Mouse (Mus musculus) embryonic facial prominence, embryonic 14.5 days (tissue): ENCODE measurements around the gene Hoxa10. TPM values are rescaled to one million over a fixed set of nuclear protein-coding genes. Genes with fewer than 3 reads are reported as not detected.
A peak's percentile ranks its signal among the peaks of the same experiment; 100 is the strongest.

Experiments
- ATAC-seq: fragments of 200-750 bp; cut with Nextera tagmentation; 2 replicates; pipeline ENCODE4 v1.8.0; 2017; ENCODE audit warnings: low read depth, moderate number of reproducible peaks, moderate TSS enrichment
- DNase-seq: peaks from one replicate; pipeline ENCODE4 v3.0.0-alpha.2; 2015; ENCODE audit warnings: low spot score
- H3K27ac ChIP-seq: fragments of 300-500 bp; sonication (generic); replicated peaks from 2 replicates; pipeline ENCODE4 v1.5.1; 2014; ENCODE audit warnings: low read depth, mild to moderate bottlenecking, low read length, moderate library complexity
- H3K27me3 ChIP-seq: fragments of 300-500 bp; sonication (generic); replicated peaks from 2 replicates; pipeline ENCODE4 v1.6.1; 2014; ENCODE audit warnings: low read length; ENCODE audit not compliant: control insufficient read depth, insufficient read depth
- H3K36me3 ChIP-seq: fragments of 300-500 bp; sonication (generic); 2 replicates; pipeline ENCODE4 v1.6.1; 2014; ENCODE audit warnings: low read length, mixed read lengths; ENCODE audit not compliant: control insufficient read depth, insufficient read depth
- H3K4me1 ChIP-seq: fragments of 300-500 bp; sonication (generic); 2 replicates; pipeline ENCODE4 v1.6.1; 2014; ENCODE audit warnings: antibody characterized with exemption, low read length; ENCODE audit not compliant: control insufficient read depth, insufficient read depth
- H3K4me2 ChIP-seq: fragments of 300-500 bp; sonication (generic); 2 replicates; pipeline ENCODE4 v1.6.1; 2014; ENCODE audit warnings: low read depth, mild to moderate bottlenecking, low read length, moderate library complexity, mixed read lengths
- H3K4me3 ChIP-seq: fragments of 300-500 bp; sonication (generic); 2 replicates; pipeline ENCODE4 v1.5.1; 2014; ENCODE audit warnings: low read depth, mild to moderate bottlenecking, low read length
- H3K9ac ChIP-seq: fragments of 300-500 bp; sonication (generic); 2 replicates; pipeline ENCODE4 v1.6.1; 2014; ENCODE audit warnings: low read depth, mild to moderate bottlenecking, low read length, moderate library complexity, mixed read lengths
- H3K9me3 ChIP-seq: fragments of 300-500 bp; sonication (generic); 2 replicates; pipeline ENCODE4 v1.6.1; 2016; ENCODE audit warnings: low read length; ENCODE audit not compliant: control insufficient read depth
- WGBS: fragments of 180-500 bp; shearing (Covaris S2); extraction: QIAGEN DNeasy Blood & Tissue Kit; methylation state at CpG from one replicate; pipeline ENCODE4 v1.1.7; 2014; 5-methylcytosine and 5-hydroxymethylcytosine counted together
- polyA plus RNA-seq: library from polyadenylated mRNA; unstranded; fragments of >200 nt; fragmentation: Nextera tagmentation; extraction: Ambion mirVana; gene quantifications from 2 replicates; pipeline ENCODE4 v1.2.1, GENCODE M21; 2014

The Hoxa10 gene
- polyA plus RNA-seq, 1 experiment from 2014 or later = not detected

DNA sequence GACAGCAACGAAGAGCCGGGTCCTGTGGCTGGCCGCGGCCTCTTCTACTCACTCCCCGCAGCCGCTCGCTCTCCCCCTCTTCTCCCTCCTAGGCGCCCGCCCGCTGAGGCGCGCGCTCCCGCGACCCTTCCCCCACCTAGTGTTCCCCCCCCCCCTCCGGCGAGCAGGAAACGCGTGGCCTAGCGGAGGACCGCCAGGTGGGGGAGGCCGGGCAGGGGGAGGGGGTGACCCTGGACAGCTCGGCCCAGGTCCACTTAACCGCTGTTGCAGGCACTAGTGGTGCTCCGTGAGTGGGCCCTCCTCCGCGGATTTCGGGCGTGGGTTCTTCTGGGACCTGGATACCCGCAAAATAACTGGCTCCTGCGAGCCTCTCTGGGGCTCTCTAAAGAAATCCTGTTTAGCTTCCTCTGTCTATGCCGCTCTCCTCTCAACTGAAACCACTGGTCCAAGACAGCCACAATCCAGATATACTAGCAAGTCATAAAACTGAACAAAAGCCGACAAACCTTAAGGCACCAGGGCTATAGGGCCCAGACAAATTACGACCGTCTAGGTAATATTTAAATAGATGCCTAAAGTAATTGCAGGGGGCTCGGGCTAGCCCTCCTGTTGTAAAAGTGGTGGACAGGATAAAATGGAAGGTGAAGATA is 10.0 kb downstream of the Hoxa10 start, which contains the start of gene Hoxa9:
TSS of gene Hoxa9 (minus strand) at position 574 of the 650 bp plus-strand sequence.
- Histone ChIP-seq H3K4me3 (no peak within 1 kb of the TSS), H3K27ac (no peak within 1 kb of the TSS), H3K4me2 (no peak within 1 kb of the TSS), H3K4me1 (no peaks in the 10 kb centered on the region), H3K27me3 (peaks cover 98% of the 10 kb centered on the region), H3K9ac (no peak within 1 kb of the TSS), H3K36me3 (no peaks in the 10 kb centered on the region), H3K9me3 (no peaks in the 10 kb centered on the region)
- WGBS = 1% methylated on average over 22 of the region's 36 CpGs
- ATAC-seq (no peak), DNase-seq (no peak)

DNA sequence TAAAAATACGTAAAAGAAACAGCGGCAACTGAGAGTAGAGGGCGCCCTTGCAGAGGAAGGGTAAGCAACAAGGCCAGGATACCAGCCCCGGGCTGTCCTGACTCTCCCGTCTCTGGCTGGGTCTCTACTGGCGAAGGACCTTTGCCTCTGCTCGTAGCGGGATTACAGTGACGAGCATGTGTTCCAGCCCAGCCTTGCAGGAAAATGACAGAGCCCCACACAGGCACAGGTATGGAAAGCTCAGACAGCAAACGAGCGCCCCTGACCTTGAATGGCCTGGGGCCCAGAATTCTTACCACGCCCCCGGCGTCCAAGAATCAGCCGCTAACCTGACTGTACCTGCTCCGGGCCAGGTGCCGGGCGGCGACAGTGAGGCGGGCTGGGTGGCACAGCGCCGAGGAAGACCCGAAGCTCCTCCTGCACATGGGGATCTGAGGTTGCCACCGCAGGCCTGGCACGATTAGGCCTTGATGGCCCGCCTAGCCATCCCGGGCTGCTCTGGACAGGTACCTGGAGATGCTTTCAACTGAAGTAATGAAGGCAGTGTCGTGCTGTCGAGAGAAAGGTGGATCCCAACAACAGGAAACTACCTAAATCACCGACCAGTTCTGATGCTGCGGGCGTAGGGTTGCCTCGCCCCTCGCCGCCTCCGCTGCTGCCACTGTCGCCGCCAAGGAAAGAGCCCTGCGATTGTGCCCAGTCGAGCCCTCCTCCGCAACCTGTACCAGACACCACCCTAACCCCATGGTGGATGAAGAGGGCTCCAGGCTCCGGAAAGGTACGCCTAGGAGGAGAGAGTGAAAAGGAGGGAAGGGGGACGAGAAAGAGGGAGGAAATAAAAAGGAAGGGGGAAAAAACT is 10.9 kb downstream of the Hoxa10 start:
- no peaks in the 10 kb centered on the region for H3K4me1 ChIP-seq
- H3K27me3 ChIP-seq = peaks cover 98% of the 10 kb centered on the region
- H3K36me3 ChIP-seq = no peaks in the 10 kb centered on the region
- H3K4me2 ChIP-seq = no peak overlapping the region
- under 1% methylated on average over 42 of the region's 44 CpGs for WGBS
- H3K9ac ChIP-seq = no peak overlapping the region
- no peaks in the 10 kb centered on the region for H3K9me3 ChIP-seq
- no peak overlapping the region for H3K4me3 ChIP-seq
- H3K27ac ChIP-seq = no peak overlapping the region
- no peak for DNase-seq
- ATAC-seq = no peak

DNA sequence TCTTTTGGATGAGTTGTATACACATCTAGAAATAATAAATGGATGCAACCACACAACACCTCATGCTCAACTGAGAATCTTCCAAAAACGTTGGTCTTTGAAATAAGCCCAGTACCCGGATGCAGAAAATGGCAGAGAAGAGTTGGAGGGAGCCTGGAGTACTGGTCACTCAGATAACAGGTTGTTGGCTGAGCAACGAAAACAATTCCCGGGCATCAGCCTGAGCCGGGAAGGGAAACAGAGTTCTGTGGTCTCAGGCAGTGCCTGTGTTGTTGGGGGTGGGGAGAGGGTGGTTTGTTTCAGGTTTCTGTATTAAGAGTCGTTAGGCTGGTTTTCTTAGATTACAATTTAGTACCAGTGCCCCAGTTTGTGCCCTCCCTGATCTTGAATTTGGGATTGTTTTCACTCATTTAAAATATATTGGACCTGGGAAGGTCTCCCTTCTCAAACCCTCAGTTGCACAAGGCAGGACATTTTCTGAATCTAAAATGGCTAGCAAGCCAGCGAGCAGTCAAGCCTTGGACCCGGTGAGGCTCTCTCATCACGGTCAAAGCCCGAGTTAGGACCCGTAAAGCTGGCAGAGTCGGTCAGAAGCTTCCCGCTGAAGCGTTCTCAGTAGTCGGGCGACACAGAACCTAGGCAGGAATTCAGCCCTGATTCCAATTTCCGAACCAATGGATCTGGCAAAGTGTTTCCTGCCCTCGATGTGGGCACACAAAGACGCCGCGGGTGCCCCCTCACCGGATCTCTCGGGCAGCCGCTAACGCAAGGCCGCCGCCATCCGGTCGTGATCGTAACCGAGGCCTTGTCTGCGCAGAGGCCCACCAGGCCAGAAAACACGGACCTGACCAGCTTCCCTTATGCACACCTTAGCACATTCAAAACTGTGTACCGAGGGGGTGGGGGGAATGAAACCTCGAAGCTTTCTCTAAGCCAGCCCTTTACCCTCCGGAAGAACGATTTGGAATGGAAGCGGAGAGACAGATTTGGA is 11.9 kb downstream of the Hoxa10 start:
- H3K27me3 ChIP-seq = peaks cover 98% of the 10 kb centered on the region
- DNase-seq = no peak

DNA sequence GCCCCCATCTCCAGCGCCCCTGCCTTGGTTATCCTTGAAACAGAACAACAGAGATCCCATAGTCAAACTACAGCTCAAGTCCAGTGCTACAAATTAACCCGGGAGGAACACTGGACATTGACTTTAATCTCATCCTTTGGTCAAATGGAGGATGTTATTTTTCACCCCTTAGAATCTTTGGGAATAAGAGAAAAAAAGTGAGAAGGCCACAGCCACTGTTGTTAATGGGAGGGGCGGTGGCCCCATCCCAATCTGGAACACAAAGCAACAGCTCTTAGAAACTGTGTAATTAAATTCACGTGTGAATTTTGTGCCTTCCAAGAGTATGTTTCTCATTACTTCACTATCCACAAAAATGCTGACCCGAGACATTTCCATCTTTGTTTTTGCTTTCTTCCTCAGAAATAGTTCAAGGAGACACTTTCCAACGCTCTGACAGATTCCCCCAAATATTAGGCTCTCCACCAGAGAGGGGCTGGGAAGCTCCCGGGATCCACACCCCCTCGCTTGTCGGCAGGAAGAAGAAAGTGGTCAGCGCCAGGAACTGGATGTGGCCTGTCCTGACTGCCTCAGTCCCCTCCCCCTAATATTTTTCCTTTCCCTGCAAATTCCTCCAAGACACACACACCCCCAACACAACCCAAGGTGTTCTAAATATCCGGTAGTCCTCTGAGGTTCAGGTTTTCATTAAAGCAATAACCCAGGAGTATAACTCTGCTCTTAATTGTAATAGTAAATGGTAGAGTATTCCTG is 13.0 kb downstream of the Hoxa10 start:
- Histone ChIP-seq H3K4me3 (no peak overlapping the region), H3K9ac (no peak overlapping the region), H3K9me3 (no peaks in the 10 kb centered on the region), H3K27ac (no peak overlapping the region), H3K4me2 (no peak overlapping the region), H3K36me3 (no peaks in the 10 kb centered on the region), H3K27me3 (peaks cover 98% of the 10 kb centered on the region), H3K4me1 (no peaks in the 10 kb centered on the region)
- ATAC-seq = no peak
- no peak for DNase-seq
- WGBS = 1% methylated on average over 11 of the region's 11 CpGs

More for the DNA sequence above, 11.9 kb downstream of the Hoxa10 start:
- no peak overlapping the region for H3K4me2 ChIP-seq
- H3K4me3 ChIP-seq = no peak overlapping the region
- no peak overlapping the region for H3K9ac ChIP-seq
- H3K36me3 ChIP-seq = no peaks in the 10 kb centered on the region
- no peak overlapping the region for H3K27ac ChIP-seq
- H3K4me1 ChIP-seq = no peaks in the 10 kb centered on the region
- no peaks in the 10 kb centered on the region for H3K9me3 ChIP-seq
- no peak for ATAC-seq
- 2% methylated on average over 38 of the region's 38 CpGs for WGBS

DNA sequence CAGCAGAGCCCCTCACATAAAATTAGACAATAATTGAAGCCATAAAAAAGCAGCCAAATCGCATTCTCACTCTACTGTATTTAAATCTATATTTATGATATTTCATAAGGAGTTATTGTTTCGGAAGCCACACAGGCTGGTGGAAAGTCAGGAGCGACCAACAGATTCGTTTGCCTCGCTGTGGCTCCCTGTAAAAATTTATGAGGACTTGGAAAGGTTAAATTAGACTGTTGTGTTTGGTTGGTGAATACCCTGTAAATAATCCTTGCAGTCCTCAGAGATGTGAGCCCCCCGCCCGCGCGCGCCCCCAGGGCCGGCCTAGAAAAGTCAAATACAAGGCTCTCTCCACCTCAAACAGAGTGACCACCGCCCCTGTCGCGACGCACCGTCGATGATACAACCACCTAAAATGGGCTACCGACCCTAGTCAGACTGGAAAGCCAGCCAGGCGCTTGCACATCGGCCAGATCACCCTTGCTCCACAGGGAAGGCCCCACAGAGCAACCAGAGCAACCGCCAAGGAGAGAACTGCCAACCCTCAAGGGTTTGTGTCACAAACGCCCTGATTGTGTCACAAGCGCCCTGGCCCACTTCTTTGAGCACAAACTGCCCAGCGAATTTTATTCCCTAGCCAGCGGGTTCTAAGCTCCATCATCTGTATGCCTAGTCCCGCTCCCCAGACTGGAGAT is 13.9 kb downstream of the Hoxa10 start:
- H3K4me3 ChIP-seq = no peak overlapping the region
- no peak overlapping the region for H3K27ac ChIP-seq
- H3K27me3 ChIP-seq = peaks cover 98% of the 10 kb centered on the region
- H3K4me2 ChIP-seq = no peak overlapping the region
- H3K36me3 ChIP-seq = no peaks in the 10 kb centered on the region
- ATAC-seq = no peak
- H3K4me1 ChIP-seq = peaks cover 2% of the 10 kb centered on the region; the same call in 1 of the 2 replicates
- H3K9me3 ChIP-seq = no peaks in the 10 kb centered on the region
- H3K9ac ChIP-seq = no peak overlapping the region
- DNase-seq = no peak
- WGBS = 4% methylated on average over 25 of the region's 26 CpGs

- DNase-seq = no peak
- Histone ChIP-seq H3K27ac (no peak overlapping the region), H3K4me2 (no peak overlapping the region), H3K27me3 (peaks cover 99% of the 10 kb centered on the region), H3K4me1 (peaks cover 3% of the 10 kb centered on the region; the same call in 1 of the 2 replicates), H3K9me3 (no peaks in the 10 kb centered on the region), H3K36me3 (no peaks in the 10 kb centered on the region), H3K9ac (no peak overlapping the region), H3K4me3 (peak overlapping the region; percentile 7; the same call in 1 of the 2 replicates)
- WGBS = 3% methylated on average over 58 of the region's 69 CpGs
- no peak for ATAC-seq
Observed at GRCm38 (mm10) chr6:52225612-52226568, 14.8 kb downstream of the Hoxa10 start.
